Mouse (Mus musculus) CD4-positive helper T cell, adult 2 months (primary cell): Measurements from ENCODE around the gene Ifngr1.

Source experiments
- DNase-seq: peaks from one replicate; pipeline ENCODE4 v3.0.0-alpha.2; 2012; ENCODE audit warnings: low read depth, missing footprints, low spot score

Ifngr1 gene

DNA sequence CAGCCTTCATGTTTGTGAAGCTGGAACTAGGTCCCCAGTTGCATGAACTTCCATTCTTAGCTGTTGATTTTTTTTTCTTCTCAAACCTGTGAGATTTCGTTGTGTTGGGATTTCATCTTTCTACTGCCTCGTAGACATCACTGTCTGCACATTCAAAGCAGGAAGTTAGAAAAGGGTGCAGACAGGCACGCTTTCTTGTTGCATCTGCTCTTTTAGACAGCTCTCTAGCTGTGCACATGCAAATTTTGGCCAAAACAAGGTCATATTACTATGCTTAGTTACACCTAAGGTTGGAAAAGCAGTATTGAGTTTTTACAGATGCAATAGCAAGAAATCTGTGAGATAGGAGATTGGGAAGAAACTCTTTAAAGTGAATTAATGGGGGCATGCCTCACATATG lies 4.5 kb upstream of the Ifngr1 start:
- no peak for DNase-seq

DNA sequence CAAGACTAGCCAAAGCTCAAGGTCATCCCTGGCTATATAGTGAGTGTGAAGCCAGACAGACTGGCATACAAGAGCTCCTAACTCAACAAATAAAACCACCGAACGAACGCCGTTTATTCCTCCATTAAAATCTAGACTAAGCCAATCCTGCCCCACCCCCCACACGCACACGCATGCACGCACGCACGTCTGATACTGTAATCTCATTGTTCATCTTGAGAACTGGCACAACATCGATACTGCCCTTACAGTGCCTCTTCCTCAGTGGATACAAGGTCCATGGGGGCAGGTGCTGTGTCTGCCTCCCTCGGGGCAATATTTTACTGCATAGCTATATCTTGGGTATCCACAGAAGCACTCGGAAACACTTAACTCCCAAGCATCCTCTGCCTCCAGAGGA lies 2.1 kb upstream of the Ifngr1 start:
- no peak for DNase-seq

DNA sequence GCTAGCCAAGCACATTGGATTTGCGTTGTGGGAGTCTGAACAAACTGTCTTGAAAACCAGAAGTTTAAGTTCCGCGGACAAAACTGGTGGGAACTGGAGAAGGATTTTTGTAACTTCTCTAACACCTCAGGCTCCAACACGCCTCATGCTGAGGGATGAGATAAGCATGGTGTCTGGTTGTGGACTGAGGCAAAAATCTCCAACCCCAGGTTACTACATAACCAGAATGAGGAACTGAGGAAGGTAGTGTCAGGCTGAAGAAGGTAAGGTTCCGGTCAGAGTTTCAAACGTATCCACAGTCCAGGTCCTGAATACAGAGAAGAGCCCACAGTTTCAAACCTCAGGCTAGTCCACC lies 486 bp upstream of the Ifngr1 start:
- DNase-seq, result no peak

DNA sequence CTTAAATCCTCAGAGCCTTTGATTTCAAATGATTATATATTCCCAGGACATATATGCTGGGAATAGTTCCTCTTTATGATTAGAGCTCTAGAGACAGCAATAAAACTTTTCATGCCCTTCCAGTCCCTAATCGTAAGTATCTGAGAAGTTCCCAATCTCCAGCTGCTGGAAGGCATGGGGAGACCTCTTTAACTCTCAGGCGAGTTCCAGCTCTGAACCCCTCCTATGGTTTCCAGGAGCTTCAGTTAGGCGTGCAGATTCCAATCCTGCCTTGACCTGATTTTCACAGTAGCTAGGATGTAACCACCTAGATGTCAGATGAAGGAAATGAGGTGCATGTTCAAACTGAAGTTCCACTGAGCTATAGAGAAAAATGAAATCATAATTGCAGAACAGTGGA lies 807 bp downstream of the Ifngr1 start:
- DNase-seq, result no peak

DNA sequence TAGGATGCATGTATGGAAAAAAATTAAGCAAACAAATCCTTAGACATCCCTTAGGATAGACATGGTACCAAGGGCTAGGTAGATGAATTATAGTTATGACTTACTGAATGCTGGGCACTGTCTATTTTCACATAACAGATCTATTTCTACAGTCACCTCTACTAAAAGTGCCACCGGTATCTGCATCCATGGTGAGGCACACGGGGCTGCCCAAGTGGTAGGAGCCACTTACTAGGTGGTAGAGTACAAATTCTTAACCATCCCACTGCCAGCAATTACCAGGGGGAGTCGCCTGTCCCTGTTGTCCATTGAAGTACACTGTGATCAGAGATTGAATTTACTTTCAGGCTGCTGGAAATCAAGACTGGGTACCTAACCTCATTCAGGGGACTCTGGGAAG lies 1.5 kb downstream of the Ifngr1 start:
- no peak for DNase-seq

DNA sequence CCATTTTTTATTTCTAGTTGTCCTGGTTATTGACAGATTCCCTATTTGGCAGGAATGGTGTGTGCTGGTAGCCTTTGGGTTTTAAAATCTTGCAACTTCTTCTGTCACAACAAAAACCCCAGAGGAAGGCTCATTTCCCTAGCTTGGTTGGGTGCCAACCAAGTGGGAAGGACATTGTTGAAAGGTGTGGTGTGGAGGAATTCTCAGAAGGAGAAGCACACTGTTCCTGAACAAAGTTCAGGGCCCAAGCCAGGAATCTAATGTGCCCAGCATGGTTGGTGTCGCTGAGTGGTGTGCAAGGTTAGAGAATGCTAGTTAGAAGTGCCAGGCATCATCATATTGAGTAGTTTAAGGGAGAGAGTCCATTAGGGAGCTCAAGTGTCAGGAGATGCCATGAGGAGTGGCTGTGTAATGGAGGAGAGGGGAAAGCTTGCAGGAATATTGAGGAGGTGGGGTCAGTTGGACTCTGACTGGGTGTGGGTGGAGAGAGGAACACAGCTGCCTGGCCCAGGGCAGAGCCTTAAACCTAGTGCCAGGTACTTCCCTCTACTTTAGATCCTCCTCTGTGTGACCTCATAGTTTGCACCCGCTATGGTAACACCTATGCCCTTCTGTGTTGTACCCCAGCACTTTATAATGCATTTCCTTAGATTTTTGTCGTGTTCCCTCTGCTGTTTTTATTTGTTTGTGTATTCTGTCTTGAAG lies 2.6 kb downstream of the Ifngr1 start:
- no peak for DNase-seq

DNA sequence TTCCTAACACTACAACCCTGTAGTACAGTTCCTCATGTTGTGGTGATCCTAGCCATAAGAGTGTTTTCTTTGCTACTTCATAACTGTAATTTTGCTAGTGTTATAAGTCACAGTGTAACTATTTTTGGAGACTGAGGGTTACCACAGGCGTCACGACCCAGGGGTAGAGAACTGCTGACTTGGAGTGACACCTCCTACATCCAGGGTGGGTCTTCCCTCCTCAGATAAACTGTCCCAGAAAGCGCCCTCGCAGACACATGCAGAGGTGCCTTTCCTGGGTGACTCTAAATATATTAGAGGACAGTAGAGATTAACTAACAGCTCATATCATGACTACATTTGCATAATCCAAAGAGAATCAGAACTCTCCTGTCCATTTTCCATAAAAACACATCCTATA lies 5.1 kb downstream of the Ifngr1 start:
- peak; percentile 38 for DNase-seq

DNA sequence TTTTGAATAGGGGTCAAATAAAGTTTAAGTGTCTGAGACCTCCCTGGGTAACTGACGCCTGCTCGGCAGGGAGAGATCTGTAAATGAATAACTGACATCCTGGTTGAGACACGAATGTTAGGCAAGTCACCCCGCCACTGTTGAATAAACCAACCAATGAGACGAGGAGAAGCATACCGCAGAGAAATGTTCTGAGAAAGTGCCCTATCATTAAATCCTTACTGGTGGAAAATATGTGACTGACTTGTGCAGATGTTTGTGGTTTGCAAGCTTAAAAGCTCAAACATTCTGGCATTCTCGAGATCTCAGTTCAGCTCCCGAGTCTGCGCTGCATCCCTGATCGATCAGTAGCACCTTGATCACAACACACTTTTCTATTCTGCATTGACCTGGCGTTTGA lies 6.3 kb downstream of the Ifngr1 start:
- peak; percentile 84 for DNase-seq

DNA sequence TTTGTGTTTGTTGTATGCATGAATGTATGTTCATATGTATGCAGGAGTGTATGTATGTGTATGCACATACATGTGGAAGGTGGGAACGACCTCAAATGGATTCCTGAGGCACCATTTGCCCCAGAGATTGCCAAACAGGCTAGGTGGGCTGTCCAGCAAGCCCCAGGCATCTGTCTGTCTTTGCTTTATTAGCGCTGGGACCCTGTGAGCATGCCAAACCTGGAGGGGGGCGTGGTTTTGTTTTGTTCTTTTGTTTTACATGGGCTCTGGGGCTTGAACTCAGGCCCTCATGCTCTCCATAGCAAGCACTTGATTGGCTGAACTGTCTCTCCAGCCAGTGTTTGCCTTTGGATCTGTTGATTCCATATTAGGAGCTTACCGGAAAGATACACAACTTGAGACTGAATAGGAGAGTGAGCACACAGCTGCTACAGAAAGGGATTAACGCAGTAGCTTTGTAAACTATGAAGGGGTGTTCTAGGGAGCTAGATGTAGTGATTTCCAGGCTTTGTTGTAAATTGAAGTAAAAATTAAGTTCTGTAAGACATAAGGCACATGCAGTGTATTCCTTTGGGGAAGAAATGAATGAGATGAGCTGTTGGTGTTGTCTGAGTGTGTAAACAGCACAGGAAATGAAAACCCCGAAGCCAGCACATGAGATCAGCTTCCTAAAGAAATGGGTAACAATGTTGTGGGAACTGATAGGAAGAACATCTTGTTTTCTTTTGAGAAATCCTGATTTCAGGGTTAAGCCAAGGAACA lies 7.8 kb downstream of the Ifngr1 start:
- DNase-seq, result no peak

DNA sequence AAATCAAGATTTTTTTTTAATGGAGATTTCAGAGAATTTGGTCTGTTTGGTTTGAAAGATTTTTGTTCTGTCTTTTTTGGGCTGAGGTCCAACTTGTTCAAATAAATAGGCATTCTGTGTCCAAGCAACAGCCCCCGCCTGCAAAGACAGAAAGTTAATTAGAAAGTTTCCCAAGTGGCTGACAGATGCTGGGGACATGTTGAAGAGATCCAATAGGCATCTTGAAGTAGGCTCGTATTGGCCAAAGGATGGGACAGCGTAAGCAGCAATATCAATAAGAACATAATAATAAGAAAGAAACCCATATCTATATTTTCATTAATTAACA lies 8.3 kb downstream of the Ifngr1 start:
- DNase-seq, result no peak

DNA sequence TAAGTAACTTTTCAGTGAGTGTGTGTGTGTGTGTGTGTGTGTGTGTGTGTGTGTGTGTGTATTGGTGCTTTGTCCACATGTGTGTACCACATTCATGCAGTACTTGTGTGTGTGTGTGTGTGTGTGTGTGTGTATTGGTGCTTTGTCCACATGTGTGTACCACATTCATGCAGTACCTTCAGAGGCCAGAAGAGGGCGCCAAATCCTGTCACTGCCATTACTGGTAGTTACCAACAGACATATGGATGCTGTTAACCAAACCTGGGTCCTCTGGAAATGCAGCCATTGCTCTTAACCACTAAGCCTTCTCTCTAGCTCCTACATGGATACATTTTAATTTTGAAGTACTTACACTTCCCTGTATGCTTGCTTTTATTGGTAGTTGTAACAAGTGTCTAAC lies 9.8 kb downstream of the Ifngr1 start:
- peak; percentile 47 for DNase-seq

DNA sequence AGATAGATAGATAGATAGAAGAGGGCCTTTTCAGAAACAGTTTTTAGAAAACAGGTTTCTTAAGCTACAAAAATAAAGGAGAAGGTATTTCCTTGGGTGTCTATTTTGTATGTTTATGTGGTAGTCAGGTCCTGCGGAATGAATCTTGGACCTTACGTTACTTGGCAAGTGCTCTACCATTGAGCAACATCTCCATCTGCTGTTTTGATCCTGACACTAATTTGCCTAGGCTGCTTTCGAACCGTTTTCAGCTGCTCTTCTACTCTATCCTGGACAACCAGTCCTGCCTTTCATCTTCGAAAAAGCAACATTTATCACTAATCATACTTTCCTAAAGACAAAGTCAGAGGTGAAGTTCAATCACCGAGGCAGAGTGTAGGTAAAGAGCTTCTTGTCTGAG lies 11.5 kb downstream of the Ifngr1 start:
- DNase-seq, result no peak

DNA sequence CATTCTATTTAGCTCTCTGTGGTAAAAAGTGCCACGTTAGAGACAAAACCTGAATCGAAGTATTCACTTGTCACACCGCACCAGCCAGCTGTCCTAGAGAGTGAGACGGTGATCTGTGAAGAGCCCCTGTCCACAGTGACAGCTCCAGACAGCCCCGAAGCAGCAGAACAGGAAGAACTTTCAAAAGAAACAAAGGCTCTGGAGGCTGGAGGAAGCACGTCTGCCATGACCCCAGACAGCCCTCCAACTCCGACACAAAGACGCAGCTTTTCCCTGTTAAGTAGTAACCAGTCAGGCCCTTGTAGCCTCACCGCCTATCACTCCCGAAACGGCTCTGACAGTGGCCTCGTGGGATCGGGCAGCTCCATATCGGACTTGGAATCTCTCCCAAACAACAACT lies 17.4 kb downstream of the Ifngr1 start:
- DNase-seq, result no peak

DNA sequence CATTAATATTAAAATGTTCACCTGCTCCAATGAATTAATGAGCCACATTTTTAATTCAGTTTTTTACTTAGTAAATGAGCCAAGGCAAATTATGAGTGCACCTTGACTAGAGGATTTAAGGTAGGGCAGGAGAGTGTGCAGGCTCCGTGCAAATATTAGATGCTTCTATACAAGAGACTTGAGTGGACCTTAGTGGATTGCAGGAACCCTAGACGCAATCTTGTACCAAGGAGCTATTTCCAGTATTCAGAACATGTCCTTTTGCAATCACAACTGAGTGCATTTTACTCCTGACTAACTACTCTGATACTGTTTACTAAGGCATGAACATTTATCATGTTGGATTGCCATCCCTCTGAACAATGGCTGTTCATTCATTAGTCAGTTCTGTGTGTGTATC lies 19.9 kb downstream of the Ifngr1 start:
- no peak for DNase-seq

DNA sequence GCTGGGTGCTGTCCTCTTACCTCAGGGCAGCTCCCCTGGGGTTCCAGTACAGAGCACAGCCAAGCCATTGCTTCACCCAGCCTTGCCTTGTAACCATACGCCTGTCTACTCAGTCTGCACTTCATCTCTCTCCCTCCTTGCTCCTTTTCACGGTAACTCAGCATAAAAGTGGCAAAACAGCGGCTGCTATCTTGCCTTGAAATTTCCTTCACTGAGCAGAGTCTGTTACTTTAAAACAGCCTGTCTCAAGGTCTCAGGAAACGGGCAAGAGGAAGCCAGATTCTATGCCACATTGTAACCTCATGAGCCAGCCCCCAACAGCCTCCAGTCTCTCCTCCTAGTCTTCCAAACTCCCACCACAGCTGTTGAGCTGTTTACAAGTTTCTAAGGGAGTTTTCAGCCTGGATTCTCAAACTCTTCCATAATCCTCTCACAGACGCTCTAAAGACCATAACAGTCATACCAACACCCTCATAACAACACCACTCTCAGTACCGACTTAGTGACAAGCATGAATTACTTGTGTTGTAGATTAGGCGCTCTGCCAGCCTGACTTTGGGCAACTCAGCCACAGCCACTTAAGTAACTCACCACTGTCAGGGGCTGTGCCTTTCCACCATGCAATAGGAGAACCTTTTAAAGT lies 21.5 kb downstream of the Ifngr1 start:
- no peak for DNase-seq

DNA sequence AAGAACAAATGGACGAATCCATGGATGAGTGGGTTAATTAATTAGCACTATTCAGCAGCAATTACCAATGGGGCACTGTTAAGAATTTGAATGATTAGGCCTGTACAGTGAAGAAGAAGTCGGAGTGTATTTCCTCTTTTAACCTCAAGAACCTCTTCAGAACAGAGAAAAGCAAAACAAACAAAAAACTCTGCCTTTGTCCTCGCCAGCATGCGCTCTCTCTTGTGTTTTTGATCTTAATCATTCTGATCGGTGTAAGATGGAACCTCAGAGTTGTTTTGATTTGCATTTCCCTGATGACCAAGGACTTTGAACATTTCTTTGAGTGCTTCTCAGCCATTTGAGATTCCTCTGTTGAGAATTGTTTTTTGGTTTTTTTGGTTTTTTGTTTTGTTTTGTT lies 28.0 kb downstream of the Ifngr1 start:
- DNase-seq, result peak; percentile 58

DNA sequence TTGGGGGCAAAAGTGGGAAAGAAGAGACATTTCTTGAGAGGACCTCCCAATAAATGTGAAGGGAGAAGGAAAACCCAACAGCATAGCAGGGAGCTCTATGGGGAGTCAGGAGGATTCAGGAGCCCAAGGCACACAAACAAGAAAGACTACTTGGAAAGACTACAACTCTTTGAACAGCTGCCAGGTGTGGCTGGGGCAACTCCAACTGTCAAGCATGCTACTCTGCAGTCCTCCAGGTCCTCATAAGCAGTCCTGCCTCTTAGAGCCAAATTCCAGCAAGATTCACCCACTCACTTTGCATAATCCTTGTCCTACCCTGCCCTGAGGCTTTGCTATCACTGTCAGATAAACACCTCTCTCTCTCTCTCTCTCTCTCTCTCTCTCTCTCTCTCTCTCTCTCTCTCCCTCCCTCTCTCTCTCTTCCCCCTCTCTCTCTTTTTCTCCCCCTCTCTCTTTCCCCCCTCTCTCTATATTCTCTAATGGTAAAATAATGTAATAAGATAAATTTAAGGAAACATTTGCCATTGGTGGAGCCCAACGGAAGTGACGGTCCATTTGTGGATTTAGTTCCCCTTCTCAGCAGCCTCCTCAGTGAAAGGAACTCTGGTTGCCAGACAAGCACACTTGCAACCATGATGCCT lies 29.8 kb downstream of the Ifngr1 start, which contains the start of gene Il22ra2:
Gene Il22ra2 (plus strand): TSS at position 591 of the 641 bp plus-strand sequence.
- no peak for DNase-seq

DNA sequence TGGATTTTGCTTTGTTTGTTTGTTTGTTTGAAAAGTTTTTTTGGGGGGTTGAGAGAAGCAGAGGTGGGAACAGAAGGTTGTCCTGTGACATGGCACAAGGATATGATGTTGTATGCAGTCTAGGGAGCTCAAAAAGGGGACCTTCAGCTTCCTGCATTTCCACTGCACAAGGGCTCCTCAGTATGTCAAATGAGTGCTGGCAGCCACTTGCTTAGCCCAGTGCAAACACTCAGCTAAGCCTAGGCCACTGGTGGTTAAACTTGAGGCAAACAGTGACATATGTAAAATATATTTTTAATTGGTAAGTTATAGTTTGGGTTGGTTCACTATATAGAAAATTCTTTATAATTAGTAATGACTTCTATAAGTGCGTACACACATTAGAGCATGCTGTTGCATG lies 32.9 kb downstream of the Ifngr1 start:
- no peak for DNase-seq

DNA sequence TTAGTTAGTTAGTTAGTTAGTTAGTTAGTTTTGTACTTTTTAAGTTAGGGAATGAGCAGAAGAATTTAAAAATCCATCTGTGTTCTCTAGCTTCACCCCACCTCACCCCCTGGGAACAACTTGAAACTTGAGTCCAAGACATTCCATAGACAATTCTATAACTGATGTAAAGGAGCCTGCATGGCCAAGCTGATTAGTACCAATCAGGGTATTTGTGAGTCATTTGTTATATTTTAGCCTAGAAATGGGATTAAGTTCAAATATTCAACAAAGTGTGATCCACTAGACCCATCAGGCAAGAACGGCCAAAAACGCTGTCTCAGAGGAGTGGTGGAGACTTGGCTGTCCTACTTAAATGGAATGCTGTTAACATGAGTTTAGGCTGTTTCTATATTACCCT lies 35.6 kb downstream of the Ifngr1 start:
- DNase-seq, result no peak

DNA sequence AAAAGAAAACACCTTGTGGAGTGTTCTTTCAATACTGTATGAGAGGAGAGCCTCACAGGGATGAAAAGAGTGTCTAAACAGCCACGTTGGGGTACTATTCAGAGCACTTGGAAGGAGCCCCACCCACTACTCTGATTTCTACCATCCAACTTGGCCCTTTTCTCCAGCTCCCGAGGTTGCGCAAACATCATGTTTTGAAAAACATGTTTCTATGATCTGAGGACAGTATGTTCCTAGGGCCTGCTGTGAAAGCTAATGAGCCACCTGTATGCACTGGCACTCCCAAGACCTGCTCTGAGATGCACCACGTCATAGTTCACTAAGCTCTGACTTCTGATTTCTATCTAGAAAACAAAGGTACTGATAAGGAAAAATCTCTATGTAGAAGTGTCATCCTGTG lies 36.0 kb downstream of the Ifngr1 start:
- no peak for DNase-seq

DNA sequence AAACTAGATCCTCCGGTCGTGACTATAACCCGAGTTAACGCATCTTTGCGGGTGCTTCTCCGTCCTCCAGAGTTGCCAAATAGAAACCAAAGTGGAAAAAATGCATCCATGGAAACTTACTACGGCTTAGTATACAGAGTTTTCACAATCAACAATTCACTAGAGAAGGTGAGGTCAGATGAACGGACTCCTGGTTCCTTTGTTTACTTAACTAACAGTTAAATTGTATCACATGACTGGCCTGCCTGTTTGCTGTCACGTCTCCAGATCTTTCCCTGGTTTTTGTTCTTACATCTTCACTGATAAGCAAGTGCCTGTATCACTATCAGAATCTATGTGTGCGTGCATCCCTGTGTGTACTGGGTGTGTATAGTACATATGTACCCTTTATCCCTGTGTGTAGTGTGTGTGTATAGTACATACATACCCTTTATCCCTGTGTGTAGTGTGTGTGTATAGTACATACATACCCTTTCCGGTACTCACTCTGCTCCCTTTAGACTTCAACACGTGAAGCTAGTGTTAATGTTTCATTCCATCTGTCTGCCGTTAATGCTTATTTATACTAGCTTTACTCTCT lies 40.0 kb downstream of the Ifngr1 start:
- no peak for DNase-seq

DNA sequence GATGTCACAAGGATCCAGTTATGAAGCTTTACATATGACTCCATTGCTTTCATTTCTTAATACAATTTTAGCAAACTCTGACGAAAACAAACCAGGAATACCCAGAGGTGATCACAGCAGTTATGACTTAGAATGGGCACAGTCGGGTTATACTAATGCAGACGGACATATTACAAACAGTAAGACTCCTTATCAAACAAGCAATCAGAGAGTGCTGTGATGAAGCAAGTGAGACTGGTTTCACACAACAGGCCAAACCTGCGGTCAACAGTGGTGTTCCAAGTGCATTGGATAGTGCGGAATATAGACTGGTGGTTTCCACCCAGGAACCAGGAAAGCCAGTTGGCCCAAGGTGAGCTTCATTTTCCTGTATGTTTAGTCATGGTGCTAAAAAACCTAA lies 47.1 kb downstream of the Ifngr1 start:
- DNase-seq, result no peak
